ENCODE assay signal across 11 mouse cellular contexts in genomic region chr16:94250136-94250535, GRCm38 (mm10).
DNase-seq lines count a peak whose midpoint lies in the region; ATAC-seq and TF ChIP-seq lines count a peak whose summit lies in the region.
"Had no signal": no experiment of that assay in that cellular context is flagged by ENCODE, and none has a peak within 500 bp of the region (broad histone marks: within the 10 kb centered on the region; RNA-seq: fewer than 3 reads in every experiment).

No protein-coding gene starts in this region.

- no peak for ATAC-seq in limb, embryonic 11.5 days (ENCODE audit: insufficient number of reproducible peaks, low FRiP score, low TSS enrichment, low read depth)
- ATAC-seq in stomach, embryonic 15.5 days (ENCODE audit: insufficient read depth, low FRiP score, low read depth), result no peak

- peak overlapping the region; percentile 7; the same call in 1 of the 2 replicates for H3K27ac ChIP-seq in cerebellum, adult 2 months (ENCODE audit: insufficient read depth, low read length)
- H3K27ac ChIP-seq in limb, embryonic 11.5 days (replicated peaks; ENCODE audit: low read depth, low read length), result no peak overlapping the region
- H3K27ac ChIP-seq in stomach, embryonic 15.5 days, result no peak overlapping the region
- H3K27ac ChIP-seq: forebrain, embryonic 12.5 days; neural tube, embryonic 13.5 days had no signal

- H3K9me3 ChIP-seq in limb, embryonic 11.5 days (ENCODE audit: control insufficient read depth, low read length), result no peaks in the 10 kb centered on the region
- no peaks in the 10 kb centered on the region for H3K9me3 ChIP-seq in stomach, embryonic 15.5 days
- H3K9me3 ChIP-seq: forebrain, embryonic 12.5 days; neural tube, embryonic 13.5 days had no signal

- H3K27me3 ChIP-seq in cerebellum, adult 2 months (ENCODE audit: control insufficient read depth, insufficient read depth, low read length), result no peaks in the 10 kb centered on the region
- no peaks in the 10 kb centered on the region for H3K27me3 ChIP-seq in limb, embryonic 11.5 days (ENCODE audit: control insufficient read depth, insufficient read depth, low read length)
- H3K27me3 ChIP-seq in stomach, embryonic 15.5 days (replicated peaks), result no peaks in the 10 kb centered on the region

- no peak for DNase-seq in cerebellum, adult 2 months
- no peak for DNase-seq in cerebellum, adult 11 months
- peak; percentile 28 for DNase-seq in lung, adult 2 months
- no peak for DNase-seq in lung, adult 18-20 months
- peak; percentile 68 for DNase-seq in limb, embryonic 11.5 days (ENCODE audit: low spot score)
- DNase-seq in left cerebral cortex, postnatal 14 days (ENCODE audit: low spot score in 2 of 2), result no peak
- no peak for DNase-seq in adrenal gland, adult 18-20 months (ENCODE audit: low spot score in 2 of 2)
- DNase-seq: adrenal gland, adult 8-10 months had no signal

- intact Hi-C loops in left cerebral cortex, postnatal 14 days (cut with DNase I), result loop anchor here (10.0 kb wide), 1 partner anchor 155 kb away; no protein-coding TSS in a partner anchor

- WGBS in cerebellum, adult 2 months, result 79% methylated on average over 12 of the region's 12 CpGs
- WGBS in lung, adult 2 months, result 33% methylated on average over 12 of the region's 12 CpGs
- 17% methylated on average over 12 of the region's 12 CpGs for WGBS in limb, embryonic 11.5 days
- WGBS in stomach, embryonic 15.5 days, result 38% methylated on average over 12 of the region's 12 CpGs

- TF ChIP-seq POLR2A in cerebellum, adult 2 months (IDR thresholded peaks at IDR 0.05; ENCODE audit: borderline replicate concordance, insufficient read depth, low read length), result no peak
- no peak; the same call in 1 of the 2 replicates for TF ChIP-seq POLR2A in lung, adult 2 months (IDR thresholded peaks at IDR 0.05; ENCODE audit: borderline replicate concordance, extremely low read depth, low read depth, low read length)

- no peak for TF ChIP-seq CTCF in cerebellum, adult 2 months (IDR thresholded peaks at IDR 0.05; ENCODE audit: borderline replicate concordance, insufficient read depth, low read depth, low read length)
- no peak for TF ChIP-seq CTCF in lung, adult 2 months (IDR thresholded peaks at IDR 0.05; ENCODE audit: insufficient read depth, low read length)

- no peaks in the 10 kb centered on the region for H3K36me3 ChIP-seq in limb, embryonic 11.5 days (ENCODE audit: control insufficient read depth, insufficient read depth, low read length)
- H3K36me3 ChIP-seq in stomach, embryonic 15.5 days, result no peaks in the 10 kb centered on the region
- H3K36me3 ChIP-seq: forebrain, embryonic 12.5 days; neural tube, embryonic 13.5 days had no signal

- peaks cover 21% of the 10 kb centered on the region for H3K4me1 ChIP-seq in cerebellum, adult 2 months (ENCODE audit: control insufficient read depth, insufficient read depth, low read length)
- no peaks in the 10 kb centered on the region for H3K4me1 ChIP-seq in lung, adult 2 months (ENCODE audit: control insufficient read depth, insufficient read depth, low read length)
- H3K4me1 ChIP-seq in limb, embryonic 11.5 days (ENCODE audit: control insufficient read depth, insufficient read depth, low read length), result peaks cover 58% of the 10 kb centered on the region
- H3K4me1 ChIP-seq in stomach, embryonic 15.5 days, result peaks cover 9% of the 10 kb centered on the region; the same call in 1 of the 2 replicates

- H3K4me2 ChIP-seq in limb, embryonic 11.5 days (ENCODE audit: low read depth, severe bottlenecking), result peak overlapping the region; percentile 8
- H3K4me2 ChIP-seq in stomach, embryonic 15.5 days, result peak overlapping the region; percentile 21; the same call in 1 of the 2 replicates
- H3K4me2 ChIP-seq: forebrain, embryonic 12.5 days; neural tube, embryonic 13.5 days had no signal

- no peak overlapping the region for H3K4me3 ChIP-seq in cerebellum, adult 2 months (replicated peaks; ENCODE audit: insufficient read depth, low read depth, low read length)
- peak overlapping the region; percentile 48 for H3K4me3 ChIP-seq in lung, adult 2 months (replicated peaks; ENCODE audit: extremely low read depth, low read depth, low read length)
- no peak overlapping the region for H3K4me3 ChIP-seq in limb, embryonic 11.5 days (ENCODE audit: low read depth, low read length)
- no peak overlapping the region for H3K4me3 ChIP-seq in stomach, embryonic 15.5 days (replicated peaks)
- H3K4me3 ChIP-seq: forebrain, embryonic 12.5 days; neural tube, embryonic 13.5 days had no signal

- peak overlapping the region; percentile 7; the same call in 1 of the 2 replicates for H3K9ac ChIP-seq in limb, embryonic 11.5 days (ENCODE audit: low read length)
- no peak overlapping the region for H3K9ac ChIP-seq in stomach, embryonic 15.5 days
- H3K9ac ChIP-seq: forebrain, embryonic 12.5 days; neural tube, embryonic 13.5 days had no signal

Comparison
In these comparisons a context has a peak if more than half of its experiments do, and no peak if none do; other contexts are left out.
1. DNase-seq: peak in lung, adult 2 months (single experiment) and limb, embryonic 11.5 days (single experiment); none in cerebellum, adult 2 months (0 of 2), cerebellum, adult 11 months (single experiment), lung, adult 18-20 months (0 of 2), left cerebral cortex, postnatal 14 days (0 of 2) and adrenal gland, adult 18-20 months (0 of 2).